Mouse (Mus musculus) kidney, adult 11 months (tissue): Measurements from ENCODE around the gene Snx29.

Experiments used
- DNase-seq: peaks from one replicate; pipeline ENCODE4 v3.0.0; 2022

Gene Snx29

GRCm38 (mm10) chr16:11747867-11748266 is 425.2 kb downstream of the Snx29 start:
- no peak for DNase-seq

- no peak for DNase-seq
These were observed 426.4 kb downstream of the Snx29 start for GRCm38 (mm10) chr16:11749111-11749510.

- no peak for DNase-seq
These were observed 427.9 kb downstream of the Snx29 start for GRCm38 (mm10) chr16:11750605-11751004.

- DNase-seq, result no peak
These were observed 429.8 kb downstream of the Snx29 start for GRCm38 (mm10) chr16:11752557-11752956.

DNA sequence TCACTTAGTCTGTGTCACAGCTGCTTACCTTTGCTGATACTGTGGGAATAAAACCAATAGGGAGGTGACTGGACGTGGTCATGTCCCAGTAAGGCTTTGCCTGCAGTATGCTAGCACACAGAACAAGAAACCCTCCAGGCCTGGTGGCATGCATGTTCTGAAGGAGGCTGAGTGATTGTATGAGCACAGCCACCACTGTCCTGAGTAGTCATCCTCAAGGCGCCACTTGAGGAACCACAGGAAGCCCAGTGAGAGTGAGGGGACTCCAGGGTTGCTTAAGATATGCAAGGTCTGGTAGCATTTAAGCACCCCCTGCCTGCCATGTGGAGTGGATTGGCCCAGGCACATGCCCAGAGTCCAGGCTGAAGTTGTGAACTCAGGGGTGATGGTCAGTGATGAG is 430.8 kb downstream of the Snx29 start:
- DNase-seq, result no peak

- no peak for DNase-seq
These were observed 431.4 kb downstream of the Snx29 start for GRCm38 (mm10) chr16:11754136-11754535.

DNA sequence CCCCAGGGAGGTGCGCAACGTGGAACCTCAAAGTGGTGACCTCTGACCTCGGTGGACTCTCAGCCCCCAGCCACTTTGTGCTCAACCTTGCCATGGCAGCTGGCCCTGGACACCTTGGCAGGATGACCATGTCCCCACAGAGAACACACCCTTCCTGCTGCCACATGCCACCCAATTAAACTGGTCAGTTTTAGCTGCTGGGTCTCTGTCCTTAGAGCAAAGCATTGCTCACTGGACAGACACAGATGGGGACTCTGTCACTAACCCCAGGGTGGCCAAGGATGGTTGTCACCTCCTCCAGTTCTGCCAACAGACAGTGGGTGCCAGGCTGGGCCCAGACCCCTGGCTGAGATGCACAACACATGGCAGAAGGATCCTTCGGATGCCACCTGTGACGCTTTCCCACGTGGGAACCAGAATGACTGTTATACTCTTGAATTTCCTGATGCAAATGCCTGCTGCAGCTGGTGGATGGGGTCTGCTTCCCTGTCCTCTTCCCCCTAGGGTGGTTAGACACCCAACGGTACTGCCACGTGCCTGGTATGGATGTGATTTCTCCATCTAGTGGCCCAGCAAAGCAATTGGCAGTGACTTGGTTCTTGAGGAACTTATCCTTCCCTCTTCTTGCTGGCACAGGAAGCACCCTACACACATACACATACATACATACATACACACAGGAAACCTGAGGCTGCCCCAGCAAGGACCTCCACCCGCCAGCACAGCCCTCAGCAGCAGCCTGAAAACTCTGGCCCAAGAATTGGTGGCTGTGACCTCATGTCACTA is 432.8 kb downstream of the Snx29 start:
- DNase-seq, result no peak

- DNase-seq, result no peak
These were observed 434.0 kb downstream of the Snx29 start for GRCm38 (mm10) chr16:11756598-11757245.

- DNase-seq, result no peak
These were observed 434.8 kb downstream of the Snx29 start for GRCm38 (mm10) chr16:11757471-11757870.

DNA sequence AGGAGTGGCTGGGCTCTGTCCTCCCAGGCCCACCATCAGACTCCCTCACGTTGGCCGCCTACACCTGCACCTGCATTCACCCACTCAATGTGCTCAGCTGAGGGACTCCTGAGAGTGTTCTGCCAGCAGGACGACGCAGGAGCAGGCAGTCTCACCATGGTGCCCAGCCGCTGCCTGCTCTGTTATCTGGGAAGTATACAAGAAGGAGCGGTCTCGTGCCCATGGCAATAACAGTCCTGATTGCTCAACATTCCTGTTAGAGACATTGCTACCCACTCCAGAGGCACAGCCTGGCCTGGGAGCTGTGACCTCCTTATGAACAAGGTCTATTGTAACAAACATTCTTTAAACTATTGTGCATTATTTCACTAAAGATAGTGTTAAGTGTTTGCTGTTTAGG is 435.2 kb downstream of the Snx29 start:
- DNase-seq, result no peak

GRCm38 (mm10) chr16:11772318-11772717 is 449.6 kb downstream of the Snx29 start:
- DNase-seq, result no peak

DNA sequence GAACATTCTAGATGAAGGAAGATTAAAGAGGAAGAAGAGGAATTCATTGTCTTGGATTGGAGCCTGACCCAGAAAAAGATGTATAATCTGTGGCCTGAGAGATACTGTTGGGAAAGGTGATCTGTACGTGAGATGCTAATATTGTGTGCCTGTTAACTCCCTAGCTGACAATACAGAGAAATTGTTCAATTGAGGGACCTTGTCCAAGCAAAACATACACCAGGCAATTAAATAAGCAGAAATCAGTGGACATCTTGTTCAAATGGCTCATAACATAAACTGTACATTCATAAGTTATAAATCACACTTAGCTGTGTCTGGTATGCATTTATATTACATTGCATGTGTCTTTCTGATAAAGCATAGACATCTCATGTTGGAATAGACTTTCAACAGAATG is 451.6 kb downstream of the Snx29 start:
- DNase-seq, result no peak

DNA sequence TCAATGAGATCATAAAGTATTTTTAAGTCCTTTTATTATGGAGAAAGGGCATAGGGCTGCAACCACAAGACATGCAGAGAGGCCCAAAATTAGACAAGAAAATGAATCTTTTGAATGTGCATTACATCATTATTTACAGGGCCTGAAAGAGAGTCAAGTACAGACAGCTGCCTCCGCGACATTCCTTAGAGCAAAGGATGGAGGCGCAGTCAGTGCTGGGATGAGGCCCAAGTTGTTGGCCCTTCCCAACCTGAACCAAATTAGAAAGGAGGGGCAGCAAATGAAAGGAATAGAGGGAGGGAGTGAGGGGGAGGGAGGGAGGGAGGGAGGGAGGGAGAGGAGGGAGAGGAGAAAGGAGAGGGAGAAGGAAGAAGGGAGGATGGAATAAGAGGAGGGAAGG is 453.8 kb downstream of the Snx29 start:
- DNase-seq, result no peak

DNA sequence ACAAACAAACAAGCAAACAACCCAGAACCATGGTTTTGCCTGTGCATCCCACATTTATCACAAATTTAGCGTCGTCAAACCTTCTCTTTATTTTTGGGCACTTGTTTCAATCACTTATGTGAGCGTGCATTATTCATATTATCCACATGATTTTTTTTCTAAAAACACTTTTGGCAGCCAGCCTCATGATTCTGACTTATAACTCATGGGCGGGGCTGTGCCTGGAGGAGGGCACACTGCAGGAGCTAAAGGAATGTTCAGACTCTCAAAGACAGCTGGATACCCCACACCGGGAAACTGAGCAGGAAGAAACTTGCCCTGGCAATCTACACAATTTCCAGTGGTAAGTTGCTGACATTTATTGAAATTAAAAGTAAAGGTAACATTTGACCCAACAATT is 455.5 kb downstream of the Snx29 start:
- no peak for DNase-seq

GRCm38 (mm10) chr16:11778715-11779460 is 456.2 kb downstream of the Snx29 start:
- no peak for DNase-seq

DNA sequence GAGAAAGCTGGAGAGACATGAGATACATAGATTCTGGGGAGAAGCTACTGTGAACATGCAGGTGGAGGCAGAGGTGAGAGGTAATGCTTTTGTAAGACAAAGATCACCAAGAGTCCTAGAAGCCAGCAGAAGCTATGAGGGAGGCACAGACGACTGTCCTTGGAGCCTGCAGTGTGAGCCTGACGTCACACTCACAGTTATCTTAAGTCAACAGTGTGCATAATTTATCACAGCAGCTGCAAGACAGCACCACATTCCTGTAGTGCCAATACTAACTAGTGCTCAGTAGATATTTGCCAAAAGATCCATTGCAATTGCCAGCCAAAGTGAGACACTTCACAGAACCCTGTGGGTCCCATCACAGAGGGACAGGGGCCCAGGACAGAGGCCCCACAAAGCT is 459.4 kb downstream of the Snx29 start:
- no peak for DNase-seq

- no peak for DNase-seq
These were observed 460.6 kb downstream of the Snx29 start for GRCm38 (mm10) chr16:11783337-11783736.

- DNase-seq, result no peak
These were observed 461.6 kb downstream of the Snx29 start for GRCm38 (mm10) chr16:11784354-11784753.

DNA sequence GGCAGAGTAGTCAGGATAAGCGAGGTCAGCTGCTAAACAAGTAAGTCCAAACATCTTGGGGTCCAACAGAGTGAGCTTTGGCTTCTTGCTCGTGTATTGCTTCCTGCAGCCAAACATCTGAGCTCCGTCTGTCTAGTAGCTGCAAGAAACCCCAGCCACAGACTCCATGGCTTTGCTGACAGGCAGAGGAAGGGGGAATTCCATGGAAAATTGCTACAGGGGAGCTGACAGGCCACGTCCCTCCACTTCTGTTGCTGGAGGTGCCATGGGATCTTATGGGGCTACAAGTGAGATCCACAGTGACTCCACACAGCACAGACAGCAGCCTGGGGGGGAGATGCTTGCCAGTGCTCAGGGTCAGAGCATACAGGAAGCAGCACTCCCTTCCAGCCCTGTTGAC is 463.1 kb downstream of the Snx29 start:
- DNase-seq, result no peak

- no peak for DNase-seq
These were observed 467.8 kb downstream of the Snx29 start for GRCm38 (mm10) chr16:11790476-11790875.

DNA sequence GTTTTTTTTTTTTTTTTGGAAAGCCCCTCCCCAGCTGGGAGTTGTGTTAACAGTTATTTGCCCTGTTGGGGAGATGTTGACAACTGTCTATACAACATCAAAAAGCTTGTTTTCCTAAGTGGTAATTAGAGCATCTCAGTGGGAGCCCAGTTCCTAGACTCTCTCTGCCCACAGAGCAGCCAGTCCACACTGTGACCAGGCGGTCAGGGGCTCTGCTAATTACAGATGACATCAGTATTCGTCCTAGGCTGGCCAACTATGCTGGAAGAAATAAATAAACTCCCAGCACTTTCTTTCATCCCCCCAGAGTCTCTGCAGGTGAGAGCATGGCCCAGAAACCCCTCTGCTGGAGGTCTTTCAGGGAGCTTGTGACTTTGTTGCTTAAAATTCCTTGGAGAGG is 470.7 kb downstream of the Snx29 start:
- no peak for DNase-seq

DNA sequence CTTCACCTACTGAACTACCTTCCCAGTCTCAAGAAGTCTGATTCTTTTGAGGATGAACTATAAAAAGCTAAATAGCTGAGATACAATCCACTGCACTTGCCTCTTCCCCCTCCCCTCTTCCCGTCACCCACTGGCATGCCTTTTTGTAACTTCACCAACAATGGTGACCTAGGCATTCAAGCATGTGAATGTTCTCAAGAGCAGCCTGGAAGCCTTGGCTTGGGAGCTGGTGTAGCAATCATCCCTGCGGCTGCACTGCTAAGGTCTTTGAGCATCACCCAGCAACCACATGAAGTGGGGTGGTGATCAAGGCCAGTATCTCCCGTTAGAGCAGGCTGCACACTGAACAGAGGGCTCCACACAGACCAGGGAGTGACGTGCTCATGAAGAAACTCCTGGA is 471.9 kb downstream of the Snx29 start:
- no peak for DNase-seq

DNA sequence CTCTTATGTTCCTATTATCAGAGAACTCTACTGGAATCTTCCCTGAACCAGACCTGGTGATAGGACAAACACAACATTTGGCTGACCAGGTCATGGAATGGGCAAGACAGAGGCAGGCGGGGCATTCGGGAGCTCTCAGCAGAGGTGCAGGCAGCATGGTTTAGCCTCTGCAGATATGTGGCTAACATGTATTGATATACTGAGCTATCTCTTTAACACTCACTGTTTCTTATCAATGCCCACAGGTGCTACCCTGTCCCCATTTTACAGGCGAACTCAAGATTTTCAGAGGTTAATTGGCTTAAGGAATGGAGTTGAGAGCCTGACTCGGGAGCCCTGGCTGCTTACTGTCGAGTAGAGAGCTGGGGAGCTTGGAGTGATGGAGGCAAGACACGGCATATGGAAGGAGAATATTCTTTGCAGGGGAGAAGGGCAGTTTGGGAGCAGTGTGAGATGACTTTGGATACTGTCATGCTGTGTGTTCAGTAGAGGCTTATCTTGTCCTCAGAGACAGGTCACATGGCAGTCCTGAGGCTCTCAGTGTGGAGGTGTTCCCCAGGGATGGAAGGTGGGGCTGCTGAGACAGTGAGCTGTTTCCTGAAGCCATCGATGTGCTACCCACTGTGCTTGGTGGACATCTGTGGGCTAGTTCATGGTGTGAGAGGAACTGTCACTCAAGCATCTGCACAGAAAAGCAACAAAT is 473.2 kb downstream of the Snx29 start:
- DNase-seq, result no peak
